Mouse (Mus musculus): ENCODE results near the gene Krt87.

The Krt87 gene

GRCm38 (mm10) chr15:101414807-101415565 lies 23.6 kb downstream of the Krt87 start:
- DNase-seq (ENCODE audit: low spot score), result no peak

DNA sequence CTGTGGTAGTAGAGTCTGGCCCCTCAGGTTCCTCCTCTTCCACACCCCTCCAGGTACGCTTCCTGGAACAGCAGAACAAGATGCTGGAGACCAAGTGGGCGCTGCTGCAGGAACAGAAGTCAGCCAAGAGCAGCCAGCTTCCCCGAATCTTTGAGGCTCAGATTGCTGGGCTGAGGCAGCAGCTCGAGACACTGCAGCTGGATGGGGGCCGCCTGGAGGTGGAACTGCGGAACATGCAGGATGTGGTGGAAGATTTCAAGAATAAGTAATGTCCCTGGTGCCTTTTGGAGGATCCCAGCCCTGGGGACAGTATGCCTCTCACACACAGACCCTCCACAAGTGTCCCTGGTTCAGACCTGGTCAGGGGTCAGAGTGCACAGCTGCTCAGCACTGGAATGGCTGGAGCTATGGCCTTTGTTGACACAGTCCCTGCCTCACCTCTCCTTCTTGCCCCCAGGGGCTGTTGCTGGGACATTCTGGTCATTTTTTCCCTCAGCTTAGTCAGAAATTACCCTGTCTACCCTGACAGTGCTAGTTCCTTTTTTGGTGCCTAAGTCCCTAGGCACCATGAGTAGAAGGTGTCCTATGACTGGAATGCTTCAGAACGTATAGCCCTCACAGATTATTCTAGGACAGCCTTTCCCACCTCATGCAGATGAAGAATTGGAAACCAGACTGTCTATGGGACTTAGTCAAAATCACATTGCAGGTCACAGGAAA lies 24.5 kb downstream of the Krt87 start:
- no peak for DNase-seq (ENCODE audit: low spot score)

GRCm38 (mm10) chr15:101412188-101412587 lies 26.4 kb downstream of the Krt87 start:
- DNase-seq (ENCODE audit: low spot score), result peak; percentile 31

- no peak for DNase-seq (ENCODE audit: low spot score)
Observed at GRCm38 (mm10) chr15:101410775-101411174, 27.8 kb downstream of the Krt87 start, which contains the start of gene Krt7. Gene Krt7 (plus strand): TSS chr15:101411043.

- no peak for DNase-seq (ENCODE audit: low spot score)
Observed at GRCm38 (mm10) chr15:101398269-101398668, 40.3 kb downstream of the Krt87 start.

DNA sequence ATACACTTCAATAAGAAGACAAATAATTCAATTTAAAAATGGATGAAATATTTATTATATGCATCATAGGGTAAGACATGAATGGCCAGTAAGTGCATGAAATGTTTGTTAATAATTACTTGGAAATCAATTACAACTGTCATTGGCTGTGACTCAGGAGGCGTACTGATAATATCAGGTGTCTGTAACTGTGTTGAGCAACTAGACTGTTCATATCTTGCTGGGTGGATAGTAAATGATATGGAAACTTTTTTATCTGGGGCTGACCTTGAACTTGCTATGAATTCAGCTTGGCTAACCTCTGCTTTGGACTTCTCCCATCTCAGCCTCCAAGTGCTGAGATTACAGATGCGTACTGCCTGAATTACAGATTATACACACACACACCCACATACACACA lies 40.9 kb downstream of the Krt87 start:
- DNase-seq (ENCODE audit: low spot score), result no peak

DNA sequence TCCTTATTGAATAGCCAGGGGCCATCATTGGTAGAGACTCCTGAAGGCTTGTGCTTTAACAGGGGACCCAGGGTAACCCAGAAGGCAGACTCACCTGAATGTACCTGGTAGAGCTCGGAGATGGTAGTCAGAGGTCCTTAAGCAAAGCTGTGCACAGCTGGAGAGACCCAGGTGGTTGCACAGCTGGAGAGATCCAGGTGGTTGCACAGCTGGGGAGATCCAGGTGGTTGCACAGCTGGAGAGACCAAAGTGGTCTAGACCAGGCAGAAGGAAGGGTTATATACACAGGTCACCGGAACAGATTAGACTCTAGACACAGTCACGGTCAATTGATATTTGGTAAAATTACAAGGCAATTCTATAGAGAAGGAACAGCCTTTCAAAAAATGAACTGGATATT lies 41.7 kb downstream of the Krt87 start:
- DNase-seq (ENCODE audit: low spot score), result no peak

DNA sequence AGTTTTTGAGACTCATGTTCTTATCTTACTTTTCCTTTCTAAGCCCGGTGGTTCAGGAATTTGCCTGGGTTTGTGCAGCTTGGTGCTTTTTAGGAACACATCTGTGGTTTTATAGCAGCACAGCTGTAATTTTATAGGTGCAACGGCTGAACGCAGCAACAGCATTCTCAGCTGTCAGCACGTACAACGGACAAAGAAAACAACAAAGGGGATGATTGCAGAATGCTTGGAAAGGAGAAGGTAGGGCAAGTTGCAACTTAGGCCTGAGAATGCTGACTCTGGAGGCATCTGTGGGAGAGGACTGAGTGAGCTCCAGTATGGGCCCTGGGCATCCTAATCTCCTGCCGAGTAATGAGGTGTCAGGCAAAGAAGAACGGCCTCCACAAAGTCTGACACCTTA lies 42.1 kb downstream of the Krt87 start:
- DNase-seq (ENCODE audit: low spot score), result no peak

DNA sequence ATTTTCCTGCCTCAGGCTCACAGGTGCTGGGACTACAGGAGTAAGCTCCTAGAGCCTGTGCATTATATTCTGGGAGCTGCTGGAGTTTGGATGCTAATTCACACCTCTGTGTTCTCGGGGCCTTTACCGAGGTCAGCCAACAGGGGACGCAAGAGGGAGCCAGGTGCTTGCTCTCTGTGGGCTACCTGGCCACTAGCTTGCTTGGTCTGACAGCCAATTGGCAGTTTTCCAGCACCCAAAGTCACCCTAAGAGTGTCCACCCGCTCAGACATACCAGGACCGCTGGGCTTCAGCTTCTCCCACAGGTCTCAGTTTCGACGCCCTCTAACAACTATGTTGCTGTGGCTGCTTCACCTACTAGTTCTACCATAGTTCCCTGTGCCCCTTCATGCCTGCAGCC lies 43.7 kb downstream of the Krt87 start:
- no peak for DNase-seq (ENCODE audit: low spot score)

- DNase-seq (ENCODE audit: low spot score), result no peak
Observed at GRCm38 (mm10) chr15:101392251-101392650, 46.4 kb downstream of the Krt87 start.

DNA sequence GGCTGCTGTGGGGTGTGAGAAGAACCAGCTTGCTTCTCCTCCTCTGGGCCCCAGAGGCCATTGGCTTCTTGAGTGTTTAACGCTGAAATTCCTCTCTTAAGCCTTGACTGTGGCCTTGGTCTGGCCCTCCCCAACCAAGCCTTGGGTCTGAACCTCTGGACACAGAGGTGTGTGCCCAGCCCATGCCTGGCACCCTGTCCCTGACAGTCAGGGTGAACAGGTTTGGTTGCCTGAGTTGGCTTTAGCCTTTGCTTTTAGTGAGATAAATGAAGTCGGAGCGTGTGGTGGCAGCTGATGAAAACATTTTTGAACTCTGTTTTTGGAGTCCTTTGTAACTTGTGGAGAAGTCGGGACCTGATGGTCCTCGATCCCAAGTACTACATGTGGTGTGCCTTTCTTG lies 48.4 kb downstream of the Krt87 start:
- no peak for DNase-seq (ENCODE audit: low spot score)

GRCm38 (mm10) chr15:101388034-101388541 lies 50.5 kb downstream of the Krt87 start:
- no peak for DNase-seq (ENCODE audit: low spot score)

- DNase-seq (ENCODE audit: low spot score), result no peak
Observed at GRCm38 (mm10) chr15:101387176-101387575, 51.4 kb downstream of the Krt87 start.

GRCm38 (mm10) chr15:101385064-101385463 lies 53.5 kb downstream of the Krt87 start:
- no peak for DNase-seq (ENCODE audit: low spot score)

- no peak for DNase-seq (ENCODE audit: low spot score)
Observed at GRCm38 (mm10) chr15:101384610-101385009, 54.0 kb downstream of the Krt87 start.

DNA sequence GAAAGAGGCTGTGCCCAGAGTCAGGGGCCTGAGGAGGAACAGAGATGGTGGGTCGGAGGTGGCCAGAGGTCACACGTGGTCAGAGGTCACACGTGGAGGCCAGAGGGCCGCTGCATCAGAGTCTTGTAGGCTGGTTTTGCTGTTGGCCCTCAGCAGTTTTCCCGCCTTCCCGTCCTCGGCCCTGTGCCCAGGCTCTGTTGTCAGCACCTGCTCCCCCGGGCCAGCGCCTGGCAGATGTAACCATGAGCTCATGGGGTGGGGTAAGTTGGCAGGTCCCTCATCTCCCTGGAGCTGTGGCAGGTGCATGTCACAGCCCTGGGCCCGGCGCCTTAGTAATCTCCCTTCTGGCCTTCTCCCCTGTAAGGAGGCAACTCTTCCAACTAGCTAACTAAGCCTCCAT lies 55.8 kb downstream of the Krt87 start:
- no peak for DNase-seq (ENCODE audit: low spot score)

DNA sequence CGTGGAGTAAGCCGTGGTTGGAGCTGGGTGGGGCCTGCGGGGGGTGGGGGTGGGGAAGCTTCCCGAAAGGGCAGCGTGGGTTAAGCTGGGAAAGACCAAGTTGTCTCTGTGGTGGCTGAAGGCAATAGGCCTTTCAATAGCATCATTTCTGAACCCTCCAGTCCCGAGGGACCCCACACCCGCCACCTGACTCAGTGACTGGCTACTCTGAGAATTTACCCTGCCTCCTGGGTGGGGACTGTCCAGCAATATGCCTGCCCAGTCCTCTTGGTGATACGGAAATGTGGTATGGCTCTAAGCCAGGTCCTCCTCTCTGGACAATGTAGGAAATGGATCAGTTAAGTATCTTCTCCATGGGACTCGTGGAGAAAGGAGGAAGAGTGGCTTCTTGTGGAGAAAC lies 56.8 kb downstream of the Krt87 start:
- DNase-seq (ENCODE audit: low spot score), result no peak
